Mouse (Mus musculus): ENCODE measurements around the gene Bnip1. TPM values are rescaled to one million over a fixed set of nuclear protein-coding genes. Genes with fewer than 3 reads are reported as not detected.

Gene Bnip1
- total and polyA plus RNA-seq, 3 experiments: 50.9 to 59.6 (median 54.6) TPM

GRCm38 (mm10) chr17:26836377-26836776 lies 55.5 kb downstream of the Bnip1 start:
- H3K79me2 ChIP-seq (replicated peaks; ENCODE audit: control insufficient read depth, extremely low read depth, insufficient read depth, poor library complexity, severe bottlenecking): no peaks in the 10 kb centered on the region
- in situ Hi-C loops (cut with MboI; ENCODE audit: low pct_ligation_motif_present, low pct_unique_long_range_greater_than_20kb, low sequenced_read_pairs): no loop called here
- no peaks in the 10 kb centered on the region for H3K36me3 ChIP-seq (replicated peaks in 1 of 2; ENCODE audit: control insufficient read depth in 1 of 2, insufficient read depth in 1 of 2, low read length in 1 of 2)
- no peak for TF ChIP-seq USF1 (IDR thresholded peaks at IDR 0.05; ENCODE audit: low read depth, low read length)
- peaks cover 12% of the 10 kb centered on the region for H3K9me3 ChIP-seq (replicated peaks; ENCODE audit: low read length)
- no peak overlapping the region for H3K4me2 ChIP-seq (ENCODE audit: insufficient read depth, low read depth, poor library complexity, severe bottlenecking)
- no peak for DNase-seq (ENCODE audit: extremely low read depth)
- no peak overlapping the region for H3K27ac ChIP-seq (ENCODE audit: insufficient read depth, low read depth)
- no peak overlapping the region for H3K9ac ChIP-seq (ENCODE audit: insufficient read depth, low read depth)
- dilution Hi-C loops (cut with MboI; ENCODE audit: extremely low pct_ligation_motif_present, extremely low pct_unique_long_range_greater_than_20kb, low sequenced_read_pairs): no loop called here
- no peak overlapping the region for H3K4me3 ChIP-seq (replicated peaks in 1 of 3; ENCODE audit: low read depth in 2 of 3, low read length in 2 of 3, poor library complexity in 1 of 3)
- no peaks in the 10 kb centered on the region for H3K27me3 ChIP-seq (replicated peaks)
- H3K4me1 ChIP-seq (ENCODE audit: control insufficient read depth in 1 of 2, insufficient read depth in 2 of 2): peaks cover 4% of the 10 kb centered on the region in 2 experiments

- no peaks in the 10 kb centered on the region for H3K36me3 ChIP-seq (replicated peaks in 1 of 2; ENCODE audit: control insufficient read depth in 1 of 2, insufficient read depth in 1 of 2, low read length in 1 of 2)
- no peak overlapping the region for H3K4me3 ChIP-seq (replicated peaks in 1 of 3; ENCODE audit: low read depth in 2 of 3, low read length in 2 of 3, poor library complexity in 1 of 3)
- TF ChIP-seq MAFK (IDR thresholded peaks at IDR 0.05; ENCODE audit: insufficient replicate concordance, low read length) (no peak), CHD1 (IDR thresholded peaks at IDR 0.05; ENCODE audit: low read depth, low read length) (no peak)
- peaks cover 12% of the 10 kb centered on the region for H3K9me3 ChIP-seq (replicated peaks; ENCODE audit: low read length)
- dilution Hi-C loops (cut with MboI; ENCODE audit: extremely low pct_ligation_motif_present, extremely low pct_unique_long_range_greater_than_20kb, low sequenced_read_pairs): no loop called here
- no peaks in the 10 kb centered on the region for H3K27me3 ChIP-seq (replicated peaks)
- no peak overlapping the region for H3K27ac ChIP-seq (ENCODE audit: insufficient read depth, low read depth)
- peaks cover 4 to 8% of the 10 kb centered on the region in 2 experiments for H3K4me1 ChIP-seq (ENCODE audit: control insufficient read depth in 1 of 2, insufficient read depth in 2 of 2)
- no peak overlapping the region for H3K4me2 ChIP-seq (ENCODE audit: insufficient read depth, low read depth, poor library complexity, severe bottlenecking)
- no peak overlapping the region for H3K9ac ChIP-seq (ENCODE audit: insufficient read depth, low read depth)
- in situ Hi-C loops (cut with MboI; ENCODE audit: low pct_ligation_motif_present, low pct_unique_long_range_greater_than_20kb, low sequenced_read_pairs): no loop called here
- H3K79me2 ChIP-seq (replicated peaks; ENCODE audit: control insufficient read depth, extremely low read depth, insufficient read depth, poor library complexity, severe bottlenecking): no peaks in the 10 kb centered on the region
- DNase-seq (ENCODE audit: extremely low read depth): no peak
These were observed 56.1 kb downstream of the Bnip1 start for GRCm38 (mm10) chr17:26836786-26837545.

- Histone ChIP-seq H3K4me1 (ENCODE audit: control insufficient read depth in 1 of 2, insufficient read depth in 2 of 2) (peaks cover 4 to 10% of the 10 kb centered on the region in 2 experiments), H3K27ac (ENCODE audit: insufficient read depth, low read depth) (no peak overlapping the region), H3K27me3 (replicated peaks) (no peaks in the 10 kb centered on the region), H3K4me2 (ENCODE audit: insufficient read depth, low read depth, poor library complexity, severe bottlenecking) (no peak overlapping the region), H3K79me2 (replicated peaks; ENCODE audit: control insufficient read depth, extremely low read depth, insufficient read depth, poor library complexity, severe bottlenecking) (no peaks in the 10 kb centered on the region), H3K9me3 (replicated peaks; ENCODE audit: low read length) (peaks cover 12% of the 10 kb centered on the region), H3K4me3 (replicated peaks in 1 of 3; ENCODE audit: low read depth in 2 of 3, low read length in 2 of 3, poor library complexity in 1 of 3) (no peak overlapping the region), H3K36me3 (replicated peaks in 1 of 2; ENCODE audit: control insufficient read depth in 1 of 2, insufficient read depth in 1 of 2, low read length in 1 of 2) (no peaks in the 10 kb centered on the region), H3K9ac (ENCODE audit: insufficient read depth, low read depth) (no peak overlapping the region)
- dilution Hi-C loops (cut with MboI; ENCODE audit: extremely low pct_ligation_motif_present, extremely low pct_unique_long_range_greater_than_20kb, low sequenced_read_pairs): no loop called here
- TF ChIP-seq USF2 (conservative IDR thresholded peaks at IDR 0.05; ENCODE audit: low read depth, low read length) (no peak), MYC (IDR thresholded peaks at IDR 0.05; ENCODE audit: low read depth, low read length) (no peak), NRF1 (IDR thresholded peaks at IDR 0.05; ENCODE audit: low read depth, low read length) (no peak), MAFK (IDR thresholded peaks at IDR 0.05; ENCODE audit: insufficient replicate concordance, low read length) (no peak), CTCF (conservative IDR thresholded peaks at IDR 0.05 in 1 of 2, IDR thresholded peaks at IDR 0.05 in 1 of 2; ENCODE audit: low read depth in 2 of 2, low read length in 2 of 2) (no peak), HCFC1 (IDR thresholded peaks at IDR 0.05; ENCODE audit: low read depth, low read length) (no peak), CHD1 (IDR thresholded peaks at IDR 0.05; ENCODE audit: low read depth, low read length) (no peak), MAZ (IDR thresholded peaks at IDR 0.05; ENCODE audit: low read depth, low read length) (no peak), POLR2AphosphoS2 (IDR thresholded peaks at IDR 0.05; ENCODE audit: low read depth, low read length) (no peak), TCF12 (IDR thresholded peaks at IDR 0.05; ENCODE audit: low read depth, low read length) (no peak), MXI1 (IDR thresholded peaks at IDR 0.05; ENCODE audit: low read depth, low read length) (no peak), JUN (IDR thresholded peaks at IDR 0.05; ENCODE audit: insufficient read depth, low read depth, low read length) (no peak), NELFE (IDR thresholded peaks at IDR 0.05; ENCODE audit: low read depth, low read length) (no peak), IRF4 (IDR thresholded peaks at IDR 0.05; ENCODE audit: low read depth, low read length) (no peak), E2F4 (IDR thresholded peaks at IDR 0.05; ENCODE audit: insufficient replicate concordance, low read depth, low read length) (no peak), JUND (conservative IDR thresholded peaks at IDR 0.05; ENCODE audit: low read depth, low read length) (no peak), SIN3A (IDR thresholded peaks at IDR 0.05; ENCODE audit: low read length) (no peak), CHD2 (IDR thresholded peaks at IDR 0.05; ENCODE audit: low read length) (no peak)
- DNase-seq (ENCODE audit: extremely low read depth): no peak
- in situ Hi-C loops (cut with MboI; ENCODE audit: low pct_ligation_motif_present, low pct_unique_long_range_greater_than_20kb, low sequenced_read_pairs): no loop called here
These were observed 56.7 kb downstream of the Bnip1 start for GRCm38 (mm10) chr17:26837546-26837985.

Measured in CH12.LX (cell line).